Mouse (Mus musculus) mesoderm, embryonic 11.5 days (tissue): Measurements from ENCODE around the gene Gdf15.

Experiments
- DNase-seq: peaks from one replicate; pipeline ENCODE4 v3.0.0-alpha.2; 2012; ENCODE audit warnings: low read depth, low spot score

Gdf15 gene

GRCm38 (mm10) chr8:70657214-70657613 lies 25.0 kb upstream of the Gdf15 start:
- DNase-seq, result no peak

GRCm38 (mm10) chr8:70656193-70656790 lies 24.0 kb upstream of the Gdf15 start:
- DNase-seq, result peak; percentile 77

GRCm38 (mm10) chr8:70655469-70655868 lies 23.2 kb upstream of the Gdf15 start:
- DNase-seq, result peak; percentile 69

GRCm38 (mm10) chr8:70654121-70654520 lies 21.9 kb upstream of the Gdf15 start:
- no peak for DNase-seq

- DNase-seq, result no peak
Measured at GRCm38 (mm10) chr8:70653226-70653625, 21.0 kb upstream of the Gdf15 start.

GRCm38 (mm10) chr8:70650351-70650750 lies 18.1 kb upstream of the Gdf15 start:
- no peak for DNase-seq

- peak; percentile 51 for DNase-seq
Measured at GRCm38 (mm10) chr8:70649324-70649723, 17.1 kb upstream of the Gdf15 start.

- no peak for DNase-seq
Measured at GRCm38 (mm10) chr8:70648921-70649320, 16.7 kb upstream of the Gdf15 start.

- DNase-seq, result no peak
Measured at GRCm38 (mm10) chr8:70648164-70648442, 15.8 kb upstream of the Gdf15 start.

- peak; percentile 80 for DNase-seq
Measured at GRCm38 (mm10) chr8:70647343-70648163, 15.3 kb upstream of the Gdf15 start.

GRCm38 (mm10) chr8:70646775-70647174 lies 14.5 kb upstream of the Gdf15 start:
- DNase-seq, result no peak

- no peak for DNase-seq
Measured at GRCm38 (mm10) chr8:70646369-70646768, 14.1 kb upstream of the Gdf15 start.

GRCm38 (mm10) chr8:70645501-70646224 lies 13.4 kb upstream of the Gdf15 start:
- no peak for DNase-seq

- DNase-seq, result no peak
Measured at GRCm38 (mm10) chr8:70644065-70644464, 11.8 kb upstream of the Gdf15 start.

- no peak for DNase-seq
Measured at GRCm38 (mm10) chr8:70643019-70643418, 10.8 kb upstream of the Gdf15 start.

GRCm38 (mm10) chr8:70638752-70639151 lies 6.5 kb upstream of the Gdf15 start:
- no peak for DNase-seq

GRCm38 (mm10) chr8:70636838-70637237 lies 4.6 kb upstream of the Gdf15 start:
- DNase-seq, result no peak

GRCm38 (mm10) chr8:70635527-70635926 lies 3.3 kb upstream of the Gdf15 start:
- DNase-seq, result no peak

- no peak for DNase-seq
Measured at GRCm38 (mm10) chr8:70634066-70634465, 1.8 kb upstream of the Gdf15 start.

GRCm38 (mm10) chr8:70631436-70631835 lies 820 bp downstream of the Gdf15 start:
- DNase-seq, result no peak

- peak; percentile 66 for DNase-seq
Measured at GRCm38 (mm10) chr8:70630532-70631381, 1.5 kb downstream of the Gdf15 start.
